Mouse (Mus musculus) NIH3T3 (cell line): ENCODE measurements around the gene Creld2.

ENCODE experiments used
- DNase-seq: peaks from one replicate; pipeline ENCODE4 v3.0.0-alpha.2; 2012; ENCODE audit warnings: low read depth

The Creld2 gene

DNA sequence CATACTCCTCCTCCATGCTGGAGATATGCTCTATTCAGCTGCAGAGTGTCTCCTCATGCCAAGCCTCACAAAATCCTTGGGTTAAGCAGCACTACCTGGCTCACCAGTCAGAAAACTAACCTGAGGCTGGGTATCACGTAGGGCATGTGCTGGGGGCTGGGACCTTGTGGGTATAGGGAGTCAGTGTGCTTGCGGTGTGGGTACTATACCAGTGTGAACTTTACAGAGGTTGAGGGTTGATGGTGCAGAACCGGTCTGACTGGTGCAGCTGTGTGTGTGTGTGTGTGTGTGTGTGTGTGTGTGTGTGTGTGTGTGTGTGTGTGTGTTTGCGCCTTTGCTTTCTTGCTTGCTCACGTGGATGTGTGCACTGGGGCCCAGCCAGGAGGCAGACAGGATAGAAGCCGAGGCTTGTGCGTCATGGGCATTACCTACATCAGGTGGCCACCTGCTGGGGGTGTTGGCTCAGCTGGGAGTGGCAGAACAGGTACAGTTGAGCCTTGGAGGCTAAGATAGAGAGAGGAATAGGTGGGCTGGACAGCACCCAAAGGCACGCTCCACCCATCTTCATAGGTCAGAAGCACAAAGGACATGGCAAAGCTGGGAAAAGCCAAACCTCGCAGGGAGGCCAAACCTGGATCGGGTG is 32.2 kb downstream of the Creld2 start:
- DNase-seq = no peak

DNA sequence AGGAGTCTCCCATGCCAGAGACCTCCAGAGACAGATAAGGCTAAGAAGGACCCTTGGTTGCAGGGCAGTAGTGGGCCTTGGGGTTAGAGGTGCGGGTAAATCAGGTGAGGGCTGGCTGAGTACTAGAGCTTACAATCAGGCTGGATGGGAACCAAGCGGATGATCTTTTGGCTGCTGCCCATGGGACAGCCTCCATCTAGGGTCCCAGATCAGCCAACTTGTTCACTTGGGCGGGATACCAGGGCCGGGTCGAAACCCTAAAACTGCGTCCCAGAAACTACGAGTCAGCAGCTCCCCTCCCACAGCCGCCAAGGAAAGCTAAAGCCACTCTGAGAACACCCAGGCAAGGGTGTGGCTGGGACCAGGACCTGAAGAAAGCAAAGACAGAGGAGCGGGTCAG is 33.7 kb downstream of the Creld2 start:
- DNase-seq = peak; percentile 55

- DNase-seq = peak; percentile 76
Measured at GRCm38 (mm10) chr15:88854119-88854968, 34.9 kb downstream of the Creld2 start.

- DNase-seq = peak; percentile 50
Measured at GRCm38 (mm10) chr15:88854969-88855830, 35.8 kb downstream of the Creld2 start.

DNA sequence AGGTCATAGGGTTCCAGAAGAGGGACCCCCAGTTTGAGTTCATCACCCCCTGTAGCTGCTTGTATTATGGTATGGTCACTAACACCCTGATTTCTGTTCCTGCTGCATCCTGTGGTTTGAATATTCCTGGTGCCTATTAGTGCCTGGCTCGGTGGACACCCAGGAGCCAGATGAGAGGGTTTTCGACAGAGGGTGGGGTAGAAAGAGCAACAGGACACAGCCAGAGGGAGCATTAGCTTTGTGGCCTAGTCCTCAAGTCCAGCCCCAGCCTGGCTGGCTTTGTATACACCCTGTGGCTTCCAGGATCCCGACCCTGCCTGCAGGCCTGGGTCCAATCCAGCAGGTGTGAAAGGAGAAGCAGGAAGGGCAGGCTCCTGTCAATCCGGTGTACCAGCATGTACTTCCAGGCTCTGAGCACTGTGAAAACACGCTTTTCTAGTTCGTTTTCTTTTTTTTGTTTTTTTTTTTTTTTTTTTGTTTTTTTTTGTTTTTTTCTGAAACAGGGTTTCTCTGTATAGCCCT is 36.5 kb downstream of the Creld2 start:
- no peak for DNase-seq

DNA sequence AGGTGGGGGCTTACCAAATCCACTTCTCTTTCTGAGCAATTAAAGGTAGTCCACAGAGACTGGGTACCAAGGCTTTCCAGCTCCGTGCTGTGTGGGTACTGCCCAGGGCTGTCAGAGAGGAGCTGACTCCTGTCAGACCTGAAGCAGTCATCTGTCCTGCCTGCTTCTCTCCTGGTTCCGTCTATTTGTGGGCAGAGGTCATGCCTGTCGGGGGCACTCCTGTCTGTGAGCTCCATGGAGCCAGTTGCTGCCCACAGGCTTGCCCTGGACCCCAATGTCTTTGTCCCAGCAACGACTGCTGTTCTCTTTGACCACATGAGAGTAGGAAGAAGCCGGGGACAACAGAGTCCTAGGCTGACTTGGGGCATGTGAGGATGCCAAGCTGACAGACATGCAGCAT is 37.2 kb downstream of the Creld2 start:
- no peak for DNase-seq

- no peak for DNase-seq
Measured at GRCm38 (mm10) chr15:88857361-88857760, 37.9 kb downstream of the Creld2 start.

- peak; percentile 77 for DNase-seq
Measured at GRCm38 (mm10) chr15:88858141-88858541, 38.7 kb downstream of the Creld2 start.

DNA sequence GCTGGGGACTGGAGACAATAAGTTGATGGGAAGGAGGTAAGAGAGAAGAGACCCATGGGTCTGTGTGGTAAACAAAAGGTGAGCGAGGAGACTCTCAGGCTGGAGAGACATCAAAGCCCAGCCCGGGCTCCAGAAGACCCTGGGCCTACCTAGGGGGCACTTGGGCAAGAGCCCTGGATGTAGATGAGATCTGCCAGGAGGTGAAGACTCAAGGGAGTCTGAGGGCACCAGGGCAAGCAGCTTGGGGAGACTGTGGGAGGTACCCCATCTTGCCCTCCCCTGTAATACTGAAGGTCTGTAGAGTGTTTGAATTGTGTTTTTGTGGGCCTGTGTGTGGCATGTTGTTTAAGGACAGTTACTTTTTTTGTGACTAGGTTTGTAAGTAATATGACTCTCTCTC is 39.3 kb downstream of the Creld2 start:
- DNase-seq = no peak

DNA sequence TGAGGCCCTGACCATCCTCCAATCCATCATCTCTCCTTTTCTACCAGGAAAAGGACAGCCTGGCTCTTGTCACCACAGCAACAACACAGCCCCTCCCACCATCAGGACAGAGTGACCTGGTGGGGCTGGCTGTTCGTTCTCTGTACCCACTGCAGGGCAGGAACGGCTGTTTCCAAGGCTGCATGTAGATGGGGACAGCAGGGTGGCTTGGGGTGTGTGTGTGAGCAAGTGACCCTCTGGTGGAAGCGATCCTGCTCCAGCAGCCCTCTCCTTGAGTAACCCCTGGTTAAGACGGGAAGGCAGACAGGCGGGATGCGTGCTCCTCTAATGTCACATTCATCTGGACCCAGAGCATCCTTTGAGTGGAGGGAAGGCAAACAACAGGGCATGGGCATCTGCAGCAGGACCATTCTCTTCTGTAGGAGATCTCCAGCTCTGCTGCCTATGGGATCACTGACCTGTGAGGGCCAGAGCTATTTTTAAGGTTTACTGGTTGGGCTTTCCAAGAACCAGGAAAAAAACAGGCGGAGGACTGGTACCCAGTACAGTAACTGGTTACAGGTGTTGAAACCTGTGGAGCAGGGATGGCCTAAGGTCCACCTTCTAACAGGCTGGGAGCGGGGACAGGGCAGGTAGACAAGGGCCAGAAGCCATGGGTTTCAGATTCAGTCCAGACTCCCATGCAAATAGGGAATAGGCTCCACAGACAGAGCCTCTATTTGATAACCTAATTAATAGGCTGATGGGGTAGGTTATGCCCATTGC is 39.9 kb downstream of the Creld2 start:
- DNase-seq = no peak

DNA sequence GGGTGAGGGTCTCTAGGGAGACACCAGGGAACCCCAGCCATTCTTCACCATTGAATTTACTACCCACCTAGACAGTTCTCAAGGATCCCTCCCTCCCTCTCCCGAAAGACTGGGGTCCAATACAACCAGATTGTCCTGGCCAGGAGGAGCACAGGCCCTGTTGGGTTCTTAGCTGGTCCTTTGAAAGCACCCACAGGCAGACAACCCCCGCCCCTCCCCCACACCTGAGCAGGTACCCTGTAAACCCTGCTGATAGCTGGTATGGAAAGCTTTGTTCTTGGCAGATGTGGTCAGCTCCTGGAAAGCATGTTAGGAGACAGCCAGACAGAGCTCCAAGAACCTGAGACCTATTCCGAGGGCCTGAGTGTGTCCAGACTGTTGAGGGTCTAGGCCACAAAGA is 41.3 kb downstream of the Creld2 start:
- no peak for DNase-seq

GRCm38 (mm10) chr15:88861772-88862622 is 42.6 kb downstream of the Creld2 start, which contains the start of gene Pim3:
Gene Pim3, plus strand, starts transcription at chr15:88862186.
- peak; percentile 98 for DNase-seq

- DNase-seq = peak; percentile 68
Measured at GRCm38 (mm10) chr15:88862881-88863694, 43.6 kb downstream of the Creld2 start.

- peak; percentile 99 for DNase-seq
Measured at GRCm38 (mm10) chr15:88863695-88864231, 44.3 kb downstream of the Creld2 start.

- no peak for DNase-seq
Measured at GRCm38 (mm10) chr15:88864270-88865030, 45.0 kb downstream of the Creld2 start.

DNA sequence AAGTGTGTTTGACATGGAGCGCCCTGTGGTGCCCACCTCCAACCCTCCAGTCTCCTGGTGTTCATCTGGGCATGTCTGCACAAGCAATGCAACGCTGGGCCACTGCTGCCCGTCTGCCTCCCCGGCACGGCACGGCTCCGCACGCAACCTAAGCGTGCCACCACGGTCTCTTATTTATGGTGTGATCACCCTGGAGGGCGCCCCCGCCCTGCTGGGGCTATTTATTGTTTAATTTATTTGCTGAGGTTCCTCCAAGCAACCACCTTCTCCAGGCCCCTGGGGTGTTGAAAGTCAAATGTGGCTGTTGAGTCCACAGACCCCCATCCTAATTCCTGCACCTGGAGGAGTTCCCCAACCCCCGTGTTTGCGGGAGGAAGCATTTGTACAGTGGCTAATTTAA is 45.6 kb downstream of the Creld2 start:
- DNase-seq = no peak

- DNase-seq = no peak
Measured at GRCm38 (mm10) chr15:88865888-88866695, 46.6 kb downstream of the Creld2 start.

DNA sequence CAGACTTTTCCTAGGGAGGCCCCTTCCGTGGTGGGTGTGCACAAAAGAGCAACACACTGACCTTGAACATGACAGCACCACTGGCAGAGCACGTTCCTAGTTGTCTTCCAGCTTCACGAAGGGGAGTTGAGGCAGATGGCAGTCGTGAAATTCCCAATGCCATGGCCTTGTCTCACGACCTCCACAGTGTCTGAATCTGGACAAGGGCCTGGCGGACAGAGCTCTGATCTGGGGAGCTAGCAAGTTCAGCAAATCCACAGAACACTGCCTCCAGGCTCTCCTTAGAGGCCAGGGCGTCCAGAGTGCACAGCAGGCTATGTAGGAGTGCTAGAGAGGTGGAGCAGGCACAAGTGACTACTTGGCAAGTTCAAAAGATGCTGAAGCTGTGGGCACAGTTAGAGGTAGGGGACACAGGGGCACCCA is 47.5 kb downstream of the Creld2 start:
- peak; percentile 28 for DNase-seq
